Mouse (Mus musculus): ENCODE data around the gene Myo18a. TPM values are rescaled to one million over a fixed set of nuclear protein-coding genes. Genes with fewer than 3 reads are reported as not detected.
A peak's percentile ranks its signal among the peaks of the same experiment; 100 is the strongest.

The Myo18a gene
- polyA plus RNA-seq, 1 experiment = 73.3 TPM

DNA sequence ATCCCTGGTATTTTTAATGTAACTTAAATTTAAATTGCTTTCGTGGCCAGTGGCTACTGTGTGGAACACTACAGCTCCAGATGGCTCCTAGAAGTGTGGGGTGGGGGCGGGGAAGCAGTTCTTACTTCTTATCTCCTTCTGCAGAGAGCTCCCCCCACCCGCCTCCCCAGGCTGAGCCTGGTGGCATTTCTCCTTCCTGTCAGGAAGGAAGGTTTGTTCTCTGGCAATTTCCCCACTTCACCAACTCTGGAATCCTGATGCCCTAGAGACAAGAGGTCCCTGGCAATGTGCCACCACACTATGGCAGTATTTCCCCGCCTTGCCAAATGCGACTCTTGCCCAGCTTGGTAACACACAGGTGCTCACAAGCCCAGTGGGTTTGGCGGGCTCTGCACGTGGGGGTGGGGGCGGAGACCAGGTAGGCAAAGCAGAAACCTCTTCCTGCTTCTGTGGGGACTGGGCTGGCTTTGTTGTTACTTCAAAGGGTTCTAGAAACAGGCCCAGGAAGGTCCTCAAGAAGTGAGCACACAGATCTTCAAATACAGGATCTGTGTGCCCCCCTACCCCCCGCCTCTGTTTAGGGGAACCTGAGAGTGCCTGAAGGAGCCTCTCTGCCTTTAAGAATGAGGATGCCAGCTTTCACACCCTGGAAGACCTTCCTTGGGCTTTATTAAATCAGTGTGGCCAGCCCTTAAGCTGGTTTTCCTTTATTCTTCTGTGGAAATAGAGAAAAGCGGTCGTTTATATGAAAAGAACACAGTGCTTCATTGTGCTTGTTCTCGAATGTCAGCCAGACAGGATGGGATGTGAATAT lies 28.9 kb downstream of the Myo18a start:
- no peak overlapping the region for H3K4me3 ChIP-seq (ENCODE audit: insufficient read depth, low read length)
- peak overlapping the region; percentile 18; the same call in 1 of the 2 replicates for H3K27ac ChIP-seq (ENCODE audit: insufficient read depth, low read length)
- H3K4me1 ChIP-seq (ENCODE audit: control insufficient read depth, insufficient read depth, low read length) = peaks cover 15% of the 10 kb centered on the region
- no peak for TF ChIP-seq CTCF (IDR thresholded peaks at IDR 0.05; ENCODE audit: extremely low read depth, insufficient read depth, low read length)
- no peak for TF ChIP-seq POLR2A (IDR thresholded peaks at IDR 0.05; ENCODE audit: extremely low read depth, insufficient read depth, low read length)

DNA sequence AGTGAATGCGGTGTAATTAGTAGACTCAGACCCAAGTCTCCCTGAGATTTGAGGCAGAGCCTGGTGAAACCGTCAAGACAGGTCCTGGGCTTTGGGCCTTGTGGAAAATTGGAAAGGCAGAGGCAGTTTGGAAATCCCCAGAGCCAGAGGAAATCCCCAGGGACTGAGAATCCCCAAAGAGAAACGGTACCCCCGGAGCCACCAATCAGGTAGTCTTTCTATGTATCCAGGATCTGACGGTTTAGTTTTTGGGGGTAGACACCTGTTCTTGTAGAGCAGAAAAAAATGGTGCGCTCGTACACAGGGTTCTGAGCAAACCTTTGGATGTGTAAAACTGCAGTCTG lies 29.5 kb downstream of the Myo18a start:
- no peak for TF ChIP-seq CTCF (IDR thresholded peaks at IDR 0.05; ENCODE audit: extremely low read depth, insufficient read depth, low read length)
- TF ChIP-seq POLR2A (IDR thresholded peaks at IDR 0.05; ENCODE audit: extremely low read depth, insufficient read depth, low read length) = no peak
- H3K27ac ChIP-seq (ENCODE audit: insufficient read depth, low read length) = peak overlapping the region; percentile 36; the same call in 1 of the 2 replicates

DNA sequence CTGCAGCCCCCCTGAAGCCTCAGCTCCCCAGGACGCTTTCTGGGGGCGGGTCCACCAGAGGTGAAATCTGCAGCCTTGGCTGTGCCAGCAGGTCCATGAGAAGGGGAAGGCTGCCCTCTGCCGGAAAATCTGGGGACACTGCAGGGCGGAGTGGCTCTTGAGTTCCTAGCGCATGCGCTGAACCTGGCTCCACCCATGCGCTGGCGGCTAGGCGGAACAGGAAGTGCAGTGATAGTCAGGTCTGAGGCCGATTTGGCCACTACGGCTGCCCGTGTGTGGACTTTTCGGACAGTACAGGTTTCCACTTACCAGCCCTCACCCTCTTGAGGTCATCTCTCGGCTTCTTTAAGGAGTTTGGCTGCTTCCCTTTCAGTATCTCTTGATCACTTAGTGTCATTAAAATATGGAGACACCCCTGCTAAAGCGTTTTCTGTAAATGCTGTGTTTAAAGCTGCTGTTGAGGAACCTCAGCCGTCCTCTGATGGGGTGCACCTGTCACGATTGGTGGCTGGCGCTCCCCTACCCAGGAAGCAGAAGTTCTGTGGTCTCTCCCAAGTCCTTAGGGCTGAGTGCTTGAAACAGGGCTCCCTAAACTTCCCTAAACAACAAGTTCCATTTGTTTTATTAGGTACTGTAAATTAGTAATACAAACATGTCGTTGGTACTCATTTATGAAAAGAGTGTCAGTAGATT lies 30.3 kb downstream of the Myo18a start:
- H3K4me1 ChIP-seq (ENCODE audit: control insufficient read depth, insufficient read depth, low read length) = peaks cover 15% of the 10 kb centered on the region
- peak overlapping the region; percentile 13 for H3K4me3 ChIP-seq (ENCODE audit: insufficient read depth, low read length)
- 0 out of 2 replicates have a peak overlapping the region, but pooled peaks have one; percentile 24 for H3K27ac ChIP-seq (ENCODE audit: insufficient read depth, low read length)
- TF ChIP-seq CTCF (IDR thresholded peaks at IDR 0.05; ENCODE audit: extremely low read depth, insufficient read depth, low read length) (peak; percentile 95), POLR2A (IDR thresholded peaks at IDR 0.05; ENCODE audit: extremely low read depth, insufficient read depth, low read length) (peak; percentile 74; the same call in 1 of the 2 replicates)

More for the DNA sequence above, 29.5 kb downstream of the Myo18a start:
- no peak overlapping the region for H3K4me3 ChIP-seq (ENCODE audit: insufficient read depth, low read length)
- peaks cover 15% of the 10 kb centered on the region for H3K4me1 ChIP-seq (ENCODE audit: control insufficient read depth, insufficient read depth, low read length)

- Histone ChIP-seq H3K4me3 (ENCODE audit: insufficient read depth, low read length) (no peak overlapping the region), H3K4me1 (ENCODE audit: control insufficient read depth, insufficient read depth, low read length) (peaks cover 20% of the 10 kb centered on the region), H3K27ac (ENCODE audit: insufficient read depth, low read length) (no peak overlapping the region)
- TF ChIP-seq POLR2A (IDR thresholded peaks at IDR 0.05; ENCODE audit: extremely low read depth, insufficient read depth, low read length) (no peak), CTCF (IDR thresholded peaks at IDR 0.05; ENCODE audit: extremely low read depth, insufficient read depth, low read length) (no peak)
Observed at GRCm38 (mm10) chr11:77795216-77795615, 32.2 kb downstream of the Myo18a start.

DNA sequence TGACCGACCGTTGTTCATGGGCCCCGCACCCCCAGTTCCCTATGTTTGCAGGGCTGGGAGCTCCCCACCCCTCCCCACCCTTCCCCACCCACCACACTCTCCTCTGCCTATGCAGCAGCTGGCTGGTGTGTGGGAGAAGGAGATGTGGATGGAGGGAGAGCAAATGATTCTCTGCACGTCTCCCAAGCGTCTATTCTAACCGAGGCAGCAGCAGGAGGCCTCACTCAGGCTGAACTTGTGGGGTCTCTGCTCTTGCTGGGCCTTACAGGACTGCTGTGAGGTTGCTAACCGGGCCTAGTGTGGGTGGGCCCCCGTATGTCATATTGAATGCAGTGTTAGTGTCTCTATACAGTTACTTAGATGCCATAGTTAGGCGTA lies 37.4 kb downstream of the Myo18a start:
- Histone ChIP-seq H3K4me3 (ENCODE audit: insufficient read depth, low read length) (peak overlapping the region; percentile 26), H3K4me1 (ENCODE audit: control insufficient read depth, insufficient read depth, low read length) (peaks cover 16% of the 10 kb centered on the region), H3K27ac (ENCODE audit: insufficient read depth, low read length) (peak overlapping the region; percentile 42)
- no peak for TF ChIP-seq POLR2A (IDR thresholded peaks at IDR 0.05; ENCODE audit: extremely low read depth, insufficient read depth, low read length)
- no peak for TF ChIP-seq CTCF (IDR thresholded peaks at IDR 0.05; ENCODE audit: extremely low read depth, insufficient read depth, low read length)

DNA sequence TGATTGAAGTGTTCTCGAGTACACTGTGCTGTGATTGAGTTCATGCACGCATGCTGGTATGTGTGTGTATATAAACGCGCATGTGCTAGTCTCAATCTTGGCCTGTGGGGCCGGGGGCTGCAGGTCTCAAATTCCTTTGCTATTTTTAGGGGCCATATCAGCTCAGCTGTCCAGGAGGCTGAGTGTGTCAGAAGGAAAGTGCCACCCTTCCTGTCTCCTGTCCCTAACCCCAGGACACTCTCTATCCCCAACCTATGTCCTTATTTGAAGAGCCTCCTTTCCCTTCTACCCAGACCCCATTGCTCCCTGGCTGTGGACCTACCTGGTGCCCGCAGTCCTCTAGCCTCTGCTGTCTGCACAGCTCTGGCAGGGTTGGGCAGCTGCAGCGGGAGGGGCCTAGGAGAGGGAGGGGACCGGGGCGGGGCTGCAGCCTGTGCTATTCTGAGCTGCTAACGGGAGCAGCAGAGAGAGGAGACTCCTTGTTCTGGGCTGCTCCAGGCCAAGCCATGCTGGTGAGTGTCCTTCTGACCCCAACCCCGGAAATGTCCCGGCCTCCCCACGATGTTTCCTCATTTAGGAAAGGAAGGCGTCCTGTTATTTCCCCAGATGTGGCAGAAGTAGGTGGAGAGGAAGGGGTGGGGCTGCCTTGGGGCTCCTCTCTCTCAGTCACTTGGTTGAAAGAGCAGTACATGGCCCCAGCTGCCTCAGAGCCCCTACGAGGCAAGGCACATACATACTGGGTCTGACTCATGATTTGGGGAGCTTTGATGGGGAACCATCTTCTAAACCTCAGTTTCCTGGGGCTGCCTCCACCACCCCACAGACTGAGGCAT lies 38.0 kb downstream of the Myo18a start:
- Histone ChIP-seq H3K4me3 (ENCODE audit: insufficient read depth, low read length) (peak overlapping the region; percentile 26), H3K4me1 (ENCODE audit: control insufficient read depth, insufficient read depth, low read length) (peaks cover 17% of the 10 kb centered on the region), H3K27ac (ENCODE audit: insufficient read depth, low read length) (peak overlapping the region; percentile 42)
- no peak for TF ChIP-seq CTCF (IDR thresholded peaks at IDR 0.05; ENCODE audit: extremely low read depth, insufficient read depth, low read length)
- TF ChIP-seq POLR2A (IDR thresholded peaks at IDR 0.05; ENCODE audit: extremely low read depth, insufficient read depth, low read length) = peak; percentile 56; the same call in 1 of the 2 replicates

GRCm38 (mm10) chr11:77802341-77802865 lies 39.4 kb downstream of the Myo18a start:
- TF ChIP-seq POLR2A (IDR thresholded peaks at IDR 0.05; ENCODE audit: extremely low read depth, insufficient read depth, low read length) (no peak), CTCF (IDR thresholded peaks at IDR 0.05; ENCODE audit: extremely low read depth, insufficient read depth, low read length) (no peak)
- Histone ChIP-seq H3K27ac (ENCODE audit: insufficient read depth, low read length) (peak overlapping the region; percentile 31), H3K4me3 (ENCODE audit: insufficient read depth, low read length) (no peak overlapping the region), H3K4me1 (ENCODE audit: control insufficient read depth, insufficient read depth, low read length) (peaks cover 20% of the 10 kb centered on the region)

DNA sequence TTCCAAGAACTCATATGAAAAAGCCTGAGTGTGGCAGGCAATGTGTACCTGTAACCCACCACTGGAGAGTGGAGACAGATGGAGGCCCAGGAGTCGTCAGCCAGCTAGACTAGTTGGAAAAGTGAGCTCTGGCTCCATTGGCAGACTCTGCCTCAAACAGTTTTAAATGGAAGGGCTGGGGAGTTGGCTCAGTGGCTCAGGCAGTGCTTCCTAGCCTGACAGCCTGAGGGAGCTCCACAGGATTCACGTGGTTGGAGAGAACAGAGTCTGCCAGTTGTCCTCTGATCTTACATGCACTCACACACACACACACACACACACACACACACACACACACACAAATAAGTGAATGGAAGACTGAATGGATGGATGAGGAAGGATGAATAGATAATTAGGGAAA lies 43.2 kb downstream of the Myo18a start:
- TF ChIP-seq POLR2A (IDR thresholded peaks at IDR 0.05; ENCODE audit: extremely low read depth, insufficient read depth, low read length) (no peak), CTCF (IDR thresholded peaks at IDR 0.05; ENCODE audit: extremely low read depth, insufficient read depth, low read length) (peak; percentile 28; the same call in 1 of the 2 replicates)
- H3K4me1 ChIP-seq (ENCODE audit: control insufficient read depth, insufficient read depth, low read length) = peaks cover 31% of the 10 kb centered on the region
- no peak overlapping the region for H3K4me3 ChIP-seq (ENCODE audit: insufficient read depth, low read length)
- H3K27ac ChIP-seq (ENCODE audit: insufficient read depth, low read length) = no peak overlapping the region

GRCm38 (mm10) chr11:77806855-77807254 lies 43.8 kb downstream of the Myo18a start:
- no peak overlapping the region for H3K27ac ChIP-seq (ENCODE audit: insufficient read depth, low read length)
- TF ChIP-seq CTCF (IDR thresholded peaks at IDR 0.05; ENCODE audit: extremely low read depth, insufficient read depth, low read length) (no peak), POLR2A (IDR thresholded peaks at IDR 0.05; ENCODE audit: extremely low read depth, insufficient read depth, low read length) (no peak)
- H3K4me1 ChIP-seq (ENCODE audit: control insufficient read depth, insufficient read depth, low read length) = peaks cover 28% of the 10 kb centered on the region
- H3K4me3 ChIP-seq (ENCODE audit: insufficient read depth, low read length) = no peak overlapping the region

Data from cortical plate, adult 2 months (tissue).